Mouse (Mus musculus): ENCODE results near the gene Pcx. TPM values are rescaled to one million over a fixed set of nuclear protein-coding genes. Genes with fewer than 3 reads are reported as not detected.

Gene Pcx
- polyA plus RNA-seq, 1 experiment from 2014 or later = 23.5 TPM

GRCm38 (mm10) chr19:4559011-4559410 is 48.7 kb downstream of the Pcx start:
- Histone ChIP-seq H3K27ac (no peak overlapping the region), H3K4me2 (replicated peaks) (no peak overlapping the region), H3K9ac (no peak overlapping the region), H3K27me3 (replicated peaks) (no peaks in the 10 kb centered on the region), H3K4me3 (no peak overlapping the region), H3K4me1 (peaks cover 14% of the 10 kb centered on the region), H3K36me3 (no peaks in the 10 kb centered on the region), H3K9me3 (no peaks in the 10 kb centered on the region)
- 60% methylated on average over 3 of the region's 3 CpGs for WGBS
- ATAC-seq (ENCODE audit: low FRiP score, low read depth) = no peak

GRCm38 (mm10) chr19:4559588-4559987 is 49.3 kb downstream of the Pcx start:
- 51% methylated on average over 2 of the region's 2 CpGs for WGBS
- no peak overlapping the region for H3K27ac ChIP-seq

GRCm38 (mm10) chr19:4560205-4560604 is 49.9 kb downstream of the Pcx start:
- Histone ChIP-seq H3K4me2 (replicated peaks) (no peak overlapping the region), H3K9me3 (no peaks in the 10 kb centered on the region), H3K4me1 (peaks cover 14% of the 10 kb centered on the region), H3K9ac (no peak overlapping the region), H3K4me3 (no peak overlapping the region), H3K27ac (no peak overlapping the region), H3K27me3 (replicated peaks) (no peaks in the 10 kb centered on the region), H3K36me3 (no peaks in the 10 kb centered on the region)
- no peak for ATAC-seq (ENCODE audit: low FRiP score, low read depth)
- 74% methylated on average over 5 of the region's 5 CpGs for WGBS

More at GRCm38 (mm10) chr19:4559588-4559987, 49.3 kb downstream of the Pcx start:
- H3K36me3 ChIP-seq = no peaks in the 10 kb centered on the region
- no peak overlapping the region for H3K4me2 ChIP-seq (replicated peaks)
- no peaks in the 10 kb centered on the region for H3K27me3 ChIP-seq (replicated peaks)
- no peak for ATAC-seq (ENCODE audit: low FRiP score, low read depth)
- H3K4me3 ChIP-seq = no peak overlapping the region
- no peak overlapping the region for H3K9ac ChIP-seq
- peaks cover 14% of the 10 kb centered on the region for H3K4me1 ChIP-seq
- H3K9me3 ChIP-seq = no peaks in the 10 kb centered on the region

- no peak for ATAC-seq (ENCODE audit: low FRiP score, low read depth)
- no peaks in the 10 kb centered on the region for H3K4me1 ChIP-seq
- H3K4me2 ChIP-seq (replicated peaks) = no peak overlapping the region
- H3K27ac ChIP-seq = no peak overlapping the region
- H3K27me3 ChIP-seq (replicated peaks) = no peaks in the 10 kb centered on the region
- H3K9me3 ChIP-seq = no peaks in the 10 kb centered on the region
- H3K36me3 ChIP-seq = no peaks in the 10 kb centered on the region
- 92% methylated on average over 5 of the region's 5 CpGs for WGBS
- no peak overlapping the region for H3K4me3 ChIP-seq
- H3K9ac ChIP-seq = no peak overlapping the region
Observed at GRCm38 (mm10) chr19:4565678-4566077, 55.4 kb downstream of the Pcx start.

- Histone ChIP-seq H3K4me1 (no peaks in the 10 kb centered on the region), H3K36me3 (no peaks in the 10 kb centered on the region), H3K27me3 (replicated peaks) (no peaks in the 10 kb centered on the region), H3K4me3 (no peak overlapping the region), H3K9ac (no peak overlapping the region), H3K27ac (no peak overlapping the region), H3K9me3 (no peaks in the 10 kb centered on the region), H3K4me2 (replicated peaks) (no peak overlapping the region)
- WGBS = 69% methylated on average over 2 of the region's 2 CpGs
- no peak for ATAC-seq (ENCODE audit: low FRiP score, low read depth)
Observed at GRCm38 (mm10) chr19:4566880-4567279, 56.6 kb downstream of the Pcx start.

- ATAC-seq (ENCODE audit: low FRiP score, low read depth) = no peak
- no peak overlapping the region for H3K9ac ChIP-seq
- no peak overlapping the region for H3K4me2 ChIP-seq (replicated peaks)
- H3K36me3 ChIP-seq = no peaks in the 10 kb centered on the region
- H3K9me3 ChIP-seq = no peaks in the 10 kb centered on the region
- WGBS = 78% methylated on average over 2 of the region's 2 CpGs
- no peak overlapping the region for H3K4me3 ChIP-seq
- no peaks in the 10 kb centered on the region for H3K27me3 ChIP-seq (replicated peaks)
- H3K27ac ChIP-seq = no peak overlapping the region
- no peaks in the 10 kb centered on the region for H3K4me1 ChIP-seq
Observed at GRCm38 (mm10) chr19:4567665-4568064, 57.4 kb downstream of the Pcx start.

GRCm38 (mm10) chr19:4568832-4569231 is 58.6 kb downstream of the Pcx start:
- H3K9me3 ChIP-seq = no peaks in the 10 kb centered on the region
- H3K27ac ChIP-seq = no peak overlapping the region
- H3K9ac ChIP-seq = no peak overlapping the region
- no peaks in the 10 kb centered on the region for H3K27me3 ChIP-seq (replicated peaks)
- H3K4me1 ChIP-seq = no peaks in the 10 kb centered on the region
- ATAC-seq (ENCODE audit: low FRiP score, low read depth) = no peak
- WGBS = 86% methylated on average over 4 of the region's 4 CpGs
- H3K36me3 ChIP-seq = no peaks in the 10 kb centered on the region
- no peak overlapping the region for H3K4me3 ChIP-seq
- no peak overlapping the region for H3K4me2 ChIP-seq (replicated peaks)

- 92% methylated on average over 17 of the region's 17 CpGs for WGBS
- Histone ChIP-seq H3K4me1 (no peaks in the 10 kb centered on the region), H3K9ac (no peak overlapping the region)
Observed at GRCm38 (mm10) chr19:4569356-4570236, 59.3 kb downstream of the Pcx start.

GRCm38 (mm10) chr19:4570237-4570613 is 60.0 kb downstream of the Pcx start:
- WGBS = 89% methylated on average over 11 of the region's 11 CpGs
- no peak for ATAC-seq (ENCODE audit: low FRiP score, low read depth)
- H3K4me1 ChIP-seq = no peaks in the 10 kb centered on the region

More at GRCm38 (mm10) chr19:4569356-4570236, 59.3 kb downstream of the Pcx start:
- H3K4me3 ChIP-seq = no peak overlapping the region
- H3K27me3 ChIP-seq (replicated peaks) = no peaks in the 10 kb centered on the region
- no peaks in the 10 kb centered on the region for H3K36me3 ChIP-seq
- no peaks in the 10 kb centered on the region for H3K9me3 ChIP-seq
- ATAC-seq (ENCODE audit: low FRiP score, low read depth) = no peak
- no peak overlapping the region for H3K4me2 ChIP-seq (replicated peaks)
- no peak overlapping the region for H3K27ac ChIP-seq

GRCm38 (mm10) chr19:4570815-4571214 is 60.5 kb downstream of the Pcx start:
- no peaks in the 10 kb centered on the region for H3K4me1 ChIP-seq
- H3K9me3 ChIP-seq = no peaks in the 10 kb centered on the region
- H3K36me3 ChIP-seq = no peaks in the 10 kb centered on the region
- H3K27me3 ChIP-seq (replicated peaks) = no peaks in the 10 kb centered on the region
- ATAC-seq (ENCODE audit: low FRiP score, low read depth) = no peak
- no peak overlapping the region for H3K4me3 ChIP-seq
- H3K27ac ChIP-seq = no peak overlapping the region
- WGBS = 91% methylated on average over 6 of the region's 6 CpGs
- H3K4me2 ChIP-seq (replicated peaks) = no peak overlapping the region
- H3K9ac ChIP-seq = no peak overlapping the region

More at GRCm38 (mm10) chr19:4570237-4570613, 60.0 kb downstream of the Pcx start:
- Histone ChIP-seq H3K9ac (no peak overlapping the region), H3K9me3 (no peaks in the 10 kb centered on the region), H3K4me2 (replicated peaks) (no peak overlapping the region), H3K4me3 (no peak overlapping the region), H3K36me3 (no peaks in the 10 kb centered on the region), H3K27me3 (replicated peaks) (no peaks in the 10 kb centered on the region), H3K27ac (no peak overlapping the region)

GRCm38 (mm10) chr19:4571658-4572057 is 61.4 kb downstream of the Pcx start:
- Histone ChIP-seq H3K9me3 (no peaks in the 10 kb centered on the region), H3K27me3 (replicated peaks) (no peaks in the 10 kb centered on the region), H3K9ac (no peak overlapping the region), H3K27ac (no peak overlapping the region), H3K4me2 (replicated peaks) (no peak overlapping the region), H3K36me3 (no peaks in the 10 kb centered on the region), H3K4me3 (no peak overlapping the region), H3K4me1 (no peaks in the 10 kb centered on the region)
- ATAC-seq (ENCODE audit: low FRiP score, low read depth) = no peak
- 73% methylated on average over 1 of the region's 1 CpGs for WGBS

GRCm38 (mm10) chr19:4572061-4572460 is 61.8 kb downstream of the Pcx start:
- Histone ChIP-seq H3K27me3 (replicated peaks) (no peaks in the 10 kb centered on the region), H3K4me1 (no peaks in the 10 kb centered on the region), H3K9ac (no peak overlapping the region), H3K4me2 (replicated peaks) (no peak overlapping the region), H3K36me3 (no peaks in the 10 kb centered on the region), H3K9me3 (no peaks in the 10 kb centered on the region), H3K4me3 (no peak overlapping the region), H3K27ac (no peak overlapping the region)
- 63% methylated on average over 4 of the region's 4 CpGs for WGBS
- no peak for ATAC-seq (ENCODE audit: low FRiP score, low read depth)

GRCm38 (mm10) chr19:4572467-4572866 is 62.2 kb downstream of the Pcx start:
- H3K27ac ChIP-seq = no peak overlapping the region
- H3K4me3 ChIP-seq = no peak overlapping the region
- no peaks in the 10 kb centered on the region for H3K36me3 ChIP-seq
- H3K27me3 ChIP-seq (replicated peaks) = no peaks in the 10 kb centered on the region
- 85% methylated on average over 8 of the region's 8 CpGs for WGBS
- no peaks in the 10 kb centered on the region for H3K9me3 ChIP-seq
- no peaks in the 10 kb centered on the region for H3K4me1 ChIP-seq
- H3K4me2 ChIP-seq (replicated peaks) = no peak overlapping the region
- H3K9ac ChIP-seq = no peak overlapping the region
- ATAC-seq (ENCODE audit: low FRiP score, low read depth) = no peak
